Mouse (Mus musculus) embryonic facial prominence, embryonic 15.5 days (tissue): Measurements from ENCODE around the gene Clec2d. TPM values are rescaled to one million over a fixed set of nuclear protein-coding genes. Genes with fewer than 3 reads are reported as not detected.
A peak's percentile ranks its signal among the peaks of the same experiment; 100 is the strongest.

Experiments used
- ATAC-seq: fragments of 200-750 bp; cut with Nextera tagmentation; 2 replicates; pipeline ENCODE4 v1.8.0; 2017; ENCODE audit warnings: low read depth, moderate TSS enrichment; ENCODE audit not compliant: insufficient number of reproducible peaks, low FRiP score, low TSS enrichment
- H3K27ac ChIP-seq: fragments of 300-500 bp; sonication (generic); replicated peaks from 2 replicates; pipeline ENCODE4 v1.5.1; 2015; ENCODE audit warnings: mild to moderate bottlenecking, inconsistent platforms
- H3K27me3 ChIP-seq: fragments of 300-500 bp; sonication (generic); 2 replicates; pipeline ENCODE4 v1.6.1; 2015; ENCODE audit warnings: inconsistent platforms
- H3K36me3 ChIP-seq: fragments of 300-500 bp; sonication (generic); 2 replicates; pipeline ENCODE4 v1.6.1; 2015; ENCODE audit warnings: mild to moderate bottlenecking, inconsistent platforms
- H3K4me1 ChIP-seq: fragments of 300-500 bp; sonication (generic); 2 replicates; pipeline ENCODE4 v1.6.1; 2015; ENCODE audit warnings: inconsistent platforms
- H3K4me2 ChIP-seq: fragments of 300-500 bp; sonication (generic); replicated peaks from 2 replicates; pipeline ENCODE4 v1.6.1; 2015; ENCODE audit warnings: mild to moderate bottlenecking, inconsistent platforms
- H3K4me3 ChIP-seq: fragments of 300-500 bp; sonication (generic); replicated peaks from 2 replicates; pipeline ENCODE4 v1.5.1; 2015; ENCODE audit warnings: mild to moderate bottlenecking, inconsistent platforms
- H3K9ac ChIP-seq: fragments of 300-500 bp; sonication (generic); 2 replicates; pipeline ENCODE4 v1.6.1; 2015; ENCODE audit warnings: inconsistent platforms
- H3K9me3 ChIP-seq: fragments of 300-500 bp; sonication (generic); replicated peaks from 2 replicates; pipeline ENCODE4 v1.6.1; 2016; ENCODE audit warnings: inconsistent platforms
- WGBS: fragments of 180-500 bp; shearing (Covaris S2); methylation state at CpG from one replicate; pipeline ENCODE4 v1.1.7; 2015; 5-methylcytosine and 5-hydroxymethylcytosine counted together
- polyA plus RNA-seq: library from polyadenylated mRNA; unstranded; fragments of >200 nt; fragmentation: Nextera tagmentation; extraction: Ambion mirVana; gene quantifications from 2 replicates; pipeline ENCODE4 v1.2.1, GENCODE M21; 2015

The Clec2d gene
- polyA plus RNA-seq, 1 experiment from 2014 or later, result 0.80 TPM

DNA sequence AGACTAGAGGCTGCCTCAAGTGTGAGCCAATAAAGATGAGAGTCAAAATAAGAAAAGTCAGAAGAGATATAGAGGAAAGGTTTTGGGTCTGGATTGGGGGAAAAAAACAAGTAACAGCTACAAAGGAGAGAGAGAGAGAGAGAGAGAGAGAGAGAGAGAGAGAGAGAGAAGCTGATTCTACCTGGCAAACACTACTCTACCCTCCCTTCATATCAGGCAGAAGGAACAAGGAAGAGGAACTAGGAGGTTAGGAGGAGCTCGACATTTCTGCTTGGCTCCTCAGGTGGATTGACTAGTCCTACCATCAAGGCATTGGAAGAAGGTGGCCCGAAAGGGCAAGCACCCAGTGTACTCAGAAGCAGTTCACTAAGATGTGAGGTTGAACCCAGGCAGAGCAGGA, 33.8 kb downstream of the Clec2d start:
- ATAC-seq, result no peak
- 87% methylated on average over 2 of the region's 2 CpGs for WGBS
- H3K27me3 ChIP-seq, result no peaks in the 10 kb centered on the region
- no peaks in the 10 kb centered on the region for H3K36me3 ChIP-seq
- no peaks in the 10 kb centered on the region for H3K4me1 ChIP-seq
- no peak overlapping the region for H3K27ac ChIP-seq
- no peak overlapping the region for H3K4me2 ChIP-seq
- H3K4me3 ChIP-seq, result no peak overlapping the region
- H3K9me3 ChIP-seq, result no peaks in the 10 kb centered on the region
- H3K9ac ChIP-seq, result no peak overlapping the region

DNA sequence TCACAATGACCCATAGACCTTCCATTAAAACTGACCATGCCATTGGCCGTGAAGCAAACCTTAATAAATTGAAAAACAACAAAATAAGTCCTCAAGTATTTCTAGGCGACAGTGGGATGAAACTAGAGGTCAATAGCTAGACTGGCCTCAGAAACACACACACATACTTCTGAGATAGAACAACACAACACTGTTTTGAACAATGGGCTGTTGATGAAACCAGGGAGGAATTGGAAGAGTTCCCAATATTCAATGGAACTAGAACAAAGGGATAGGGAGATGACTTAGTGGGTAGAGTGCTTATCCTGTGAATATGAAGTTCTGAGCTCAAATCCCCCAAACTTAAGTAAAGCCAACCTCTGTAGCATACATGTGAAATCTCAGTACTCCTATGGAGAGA, 34.6 kb downstream of the Clec2d start:
- no peaks in the 10 kb centered on the region for H3K36me3 ChIP-seq
- no peak overlapping the region for H3K9ac ChIP-seq
- no peaks in the 10 kb centered on the region for H3K27me3 ChIP-seq
- no peaks in the 10 kb centered on the region for H3K4me1 ChIP-seq
- 88% methylated on average over 2 of the region's 2 CpGs for WGBS
- no peak for ATAC-seq
- no peak overlapping the region for H3K4me2 ChIP-seq
- no peaks in the 10 kb centered on the region for H3K9me3 ChIP-seq
- no peak overlapping the region for H3K4me3 ChIP-seq
- no peak overlapping the region for H3K27ac ChIP-seq

DNA sequence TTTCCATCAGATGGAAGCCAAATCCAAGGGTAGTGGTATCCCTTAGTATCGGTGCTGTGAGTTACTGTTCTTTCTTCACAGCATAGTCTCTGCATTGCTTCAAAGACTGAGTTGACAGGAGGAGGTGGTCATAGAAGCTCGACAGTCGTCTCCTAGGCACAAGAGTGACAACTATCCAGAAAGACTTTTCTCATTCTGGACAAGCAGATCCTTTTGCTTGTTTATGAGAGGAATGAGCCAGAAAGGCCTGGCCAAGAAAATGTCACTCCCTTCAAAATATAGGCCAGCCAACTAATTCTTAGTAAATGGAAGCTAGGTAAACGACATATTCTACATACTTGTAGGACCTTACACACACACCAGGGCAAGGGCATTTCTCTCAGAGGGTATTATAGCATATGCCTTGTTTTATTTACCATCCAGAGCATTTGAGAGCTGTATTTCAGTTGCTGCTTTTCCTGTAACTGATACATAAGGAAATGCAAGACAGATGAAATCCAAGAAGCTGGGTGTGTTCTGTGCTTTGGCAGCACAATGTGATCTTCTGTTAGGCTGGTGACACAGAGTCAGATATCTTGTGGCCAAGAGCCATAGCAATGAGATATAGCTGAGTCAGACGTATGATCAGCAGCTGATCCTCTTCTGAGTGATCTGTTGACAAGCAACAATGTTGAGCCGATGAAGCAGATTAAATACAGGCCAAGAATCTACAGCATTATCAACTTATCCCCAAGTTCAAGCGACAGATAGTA, 35.6 kb downstream of the Clec2d start:
- WGBS, result 58% methylated on average over 7 of the region's 7 CpGs
- Histone ChIP-seq H3K4me3 (no peak overlapping the region), H3K4me2 (no peak overlapping the region), H3K9ac (no peak overlapping the region), H3K27ac (peak overlapping the region; percentile 48; the same call in 1 of the 2 replicates), H3K4me1 (no peaks in the 10 kb centered on the region), H3K9me3 (no peaks in the 10 kb centered on the region), H3K36me3 (no peaks in the 10 kb centered on the region), H3K27me3 (no peaks in the 10 kb centered on the region)
- ATAC-seq, result no peak; the same call in 1 of the 2 replicates

DNA sequence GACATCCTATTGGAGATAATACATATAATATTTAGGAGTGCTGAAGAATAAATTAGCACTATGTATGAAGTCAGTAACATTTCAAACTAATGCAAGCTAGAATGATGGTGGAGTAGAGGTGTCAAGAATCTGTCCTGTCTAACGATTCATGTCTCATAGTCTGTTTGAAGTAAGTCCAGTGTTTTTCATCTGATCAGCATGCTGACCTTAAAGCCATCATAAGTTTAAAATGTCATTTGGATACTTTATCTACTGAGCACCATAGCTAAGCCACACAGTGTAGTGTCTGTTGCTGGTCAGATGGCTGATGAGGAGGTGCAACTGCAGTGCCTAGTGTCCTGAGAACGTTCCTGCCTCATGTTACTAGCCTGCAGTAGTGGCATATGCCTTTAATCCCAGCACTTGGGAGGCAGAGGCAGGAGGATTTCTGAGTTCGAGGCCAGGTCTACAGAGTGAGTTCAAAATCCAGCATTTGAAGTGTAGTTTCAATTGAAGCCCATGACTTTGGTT, 36.4 kb downstream of the Clec2d start:
- no peak for ATAC-seq
- Histone ChIP-seq H3K4me2 (no peak overlapping the region), H3K9me3 (no peaks in the 10 kb centered on the region), H3K27me3 (no peaks in the 10 kb centered on the region), H3K9ac (no peak overlapping the region), H3K36me3 (no peaks in the 10 kb centered on the region), H3K4me1 (no peaks in the 10 kb centered on the region), H3K4me3 (no peak overlapping the region), H3K27ac (no peak overlapping the region)
- WGBS, result 79% methylated on average over 3 of the region's 3 CpGs

DNA sequence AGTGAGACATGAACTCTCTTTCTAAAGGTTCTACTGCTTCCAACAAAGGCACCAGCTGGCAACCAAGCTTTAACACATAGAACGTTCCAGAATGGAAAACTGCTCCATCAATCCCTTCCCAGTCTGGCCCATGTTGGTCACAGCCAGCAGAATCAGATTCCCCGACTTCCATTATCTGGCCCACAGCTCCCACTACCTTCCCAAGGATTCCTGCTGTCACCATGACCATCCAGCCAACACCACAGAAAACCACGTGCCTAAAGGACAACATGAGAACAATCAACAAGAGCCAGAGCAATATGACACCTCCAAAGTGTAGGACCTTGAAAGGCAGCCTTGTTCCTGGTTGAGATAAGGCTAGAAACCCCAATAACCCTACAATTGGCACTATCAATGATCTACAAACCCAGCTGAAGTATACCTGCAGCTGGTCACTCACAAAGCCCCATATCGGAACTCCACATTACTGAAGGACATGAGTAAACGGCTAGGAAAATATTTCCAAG, 37.8 kb downstream of the Clec2d start:
- no peak for ATAC-seq
- Histone ChIP-seq H3K27ac (no peak overlapping the region), H3K9me3 (no peaks in the 10 kb centered on the region), H3K9ac (no peak overlapping the region), H3K27me3 (no peaks in the 10 kb centered on the region), H3K36me3 (no peaks in the 10 kb centered on the region), H3K4me2 (no peak overlapping the region), H3K4me3 (no peak overlapping the region), H3K4me1 (no peaks in the 10 kb centered on the region)
- 77% methylated on average over 5 of the region's 5 CpGs for WGBS

DNA sequence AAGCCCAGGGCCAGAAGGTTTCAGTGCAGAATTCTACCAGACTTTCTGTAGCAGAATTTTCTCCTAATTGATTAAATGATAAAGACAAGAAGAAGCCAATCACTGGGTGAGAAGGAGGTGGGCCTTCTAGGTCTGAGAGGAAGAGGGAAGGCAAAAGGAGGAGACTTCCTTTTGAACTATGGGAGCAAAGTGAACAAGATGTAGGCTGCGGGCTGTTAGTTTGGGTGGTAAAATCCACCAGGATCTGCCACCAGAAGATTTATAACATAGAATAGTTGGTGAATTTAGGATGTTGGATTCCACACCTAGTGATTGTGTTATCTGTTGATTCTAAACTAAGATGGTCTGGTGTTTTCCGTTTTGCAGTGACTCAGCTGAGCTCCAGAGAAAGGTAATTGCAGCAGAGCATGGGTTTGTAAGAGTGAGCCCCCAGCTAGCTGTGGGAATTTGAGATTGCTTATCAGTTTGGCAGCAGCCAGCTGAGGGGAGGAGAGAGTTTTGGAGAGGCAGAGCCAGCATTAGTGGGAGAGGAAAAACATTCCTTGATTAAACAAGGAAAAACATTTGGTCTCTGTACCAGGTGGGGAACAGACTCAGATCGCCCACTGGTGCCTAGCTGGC, 39.6 kb downstream of the Clec2d start:
- no peak overlapping the region for H3K9ac ChIP-seq
- no peak overlapping the region for H3K27ac ChIP-seq
- no peak overlapping the region for H3K4me2 ChIP-seq
- H3K4me3 ChIP-seq, result no peak overlapping the region
- ATAC-seq, result no peak
- no peaks in the 10 kb centered on the region for H3K27me3 ChIP-seq
- H3K36me3 ChIP-seq, result no peaks in the 10 kb centered on the region
- H3K4me1 ChIP-seq, result no peaks in the 10 kb centered on the region
- 76% methylated on average over 3 of the region's 3 CpGs for WGBS
- H3K9me3 ChIP-seq, result no peaks in the 10 kb centered on the region

DNA sequence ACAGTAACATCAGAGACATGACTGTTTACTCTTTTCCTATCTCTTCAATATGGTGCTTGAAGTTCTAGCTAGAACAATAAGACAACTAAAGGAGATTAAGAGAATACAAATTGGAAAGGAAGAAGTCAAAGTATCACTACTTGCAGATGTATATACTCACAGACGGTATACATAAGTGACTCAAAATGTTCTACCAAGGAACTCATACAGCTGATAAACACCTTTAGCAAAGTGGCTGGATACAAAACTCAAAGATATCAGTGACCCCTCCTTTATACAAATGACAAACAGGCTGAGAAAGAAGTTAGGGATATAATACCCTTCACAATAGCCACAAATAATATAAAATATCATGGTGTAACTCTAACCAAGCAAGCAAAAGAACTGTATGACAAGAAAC, 40.6 kb downstream of the Clec2d start:
- H3K27me3 ChIP-seq, result no peaks in the 10 kb centered on the region
- no peak for ATAC-seq
- H3K9me3 ChIP-seq, result no peaks in the 10 kb centered on the region
- WGBS, result 92% methylated on average over 1 of the region's 1 CpGs
- H3K27ac ChIP-seq, result no peak overlapping the region
- no peaks in the 10 kb centered on the region for H3K36me3 ChIP-seq
- H3K9ac ChIP-seq, result no peak overlapping the region
- H3K4me2 ChIP-seq, result no peak overlapping the region
- H3K4me1 ChIP-seq, result no peaks in the 10 kb centered on the region
- no peak overlapping the region for H3K4me3 ChIP-seq

DNA sequence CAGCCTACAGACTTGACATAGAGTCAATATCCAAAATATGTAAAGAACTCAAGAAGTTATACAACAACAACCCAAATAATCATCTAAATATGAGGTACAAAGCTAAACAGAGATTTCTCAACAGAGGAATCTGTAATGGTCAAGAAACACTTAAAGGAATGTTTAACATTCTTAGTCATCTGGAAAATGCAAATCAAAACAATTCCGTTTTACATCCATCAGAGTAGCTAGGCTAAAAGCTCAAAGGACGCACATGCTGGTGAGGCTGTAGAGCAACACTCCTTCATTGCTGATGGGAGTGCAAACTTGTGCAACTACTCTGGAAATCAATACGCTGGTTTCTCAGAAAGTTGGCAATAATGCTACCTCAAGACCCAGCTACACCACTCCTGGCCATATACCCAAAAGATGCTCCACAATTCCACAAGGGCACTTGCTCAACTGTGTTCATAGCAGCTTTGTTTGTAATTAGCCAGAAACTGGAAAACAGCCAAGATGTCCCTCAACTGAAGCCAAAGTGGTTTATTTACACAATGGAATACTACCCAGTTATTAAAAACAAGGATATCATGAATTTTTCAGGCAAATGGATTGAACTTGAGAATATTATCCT, 41.9 kb downstream of the Clec2d start:
- no peaks in the 10 kb centered on the region for H3K4me1 ChIP-seq
- H3K27ac ChIP-seq, result no peak overlapping the region
- no peak overlapping the region for H3K9ac ChIP-seq
- WGBS, result 72% methylated on average over 3 of the region's 3 CpGs
- no peak overlapping the region for H3K4me3 ChIP-seq
- no peaks in the 10 kb centered on the region for H3K36me3 ChIP-seq
- H3K9me3 ChIP-seq, result no peaks in the 10 kb centered on the region
- H3K4me2 ChIP-seq, result no peak overlapping the region
- H3K27me3 ChIP-seq, result no peaks in the 10 kb centered on the region
- ATAC-seq, result no peak

DNA sequence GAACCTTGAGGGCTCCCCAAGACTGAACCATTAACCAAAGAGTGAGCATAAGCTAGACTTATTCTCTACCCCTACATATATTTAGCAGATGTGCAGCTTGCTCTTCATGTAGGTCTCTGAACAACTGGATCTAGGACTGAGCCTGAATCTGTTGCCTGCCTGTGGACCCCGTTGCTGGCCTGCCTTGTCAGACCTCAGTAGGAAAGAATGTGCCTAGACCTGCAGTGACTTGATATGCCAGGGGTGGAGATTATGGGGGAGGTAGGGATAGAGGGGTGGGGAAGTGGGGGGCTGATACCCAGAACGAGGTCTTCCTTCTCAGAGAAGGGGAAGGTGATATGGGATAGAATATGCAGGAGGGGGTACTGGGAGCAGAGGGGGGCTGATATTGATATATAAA, 43.2 kb downstream of the Clec2d start:
- Histone ChIP-seq H3K4me2 (no peak overlapping the region), H3K9me3 (no peaks in the 10 kb centered on the region), H3K4me1 (no peaks in the 10 kb centered on the region), H3K27me3 (no peaks in the 10 kb centered on the region), H3K9ac (no peak overlapping the region), H3K27ac (no peak overlapping the region), H3K36me3 (no peaks in the 10 kb centered on the region), H3K4me3 (no peak overlapping the region)
- no peak for ATAC-seq
- 54% methylated on average over 2 of the region's 2 CpGs for WGBS

DNA sequence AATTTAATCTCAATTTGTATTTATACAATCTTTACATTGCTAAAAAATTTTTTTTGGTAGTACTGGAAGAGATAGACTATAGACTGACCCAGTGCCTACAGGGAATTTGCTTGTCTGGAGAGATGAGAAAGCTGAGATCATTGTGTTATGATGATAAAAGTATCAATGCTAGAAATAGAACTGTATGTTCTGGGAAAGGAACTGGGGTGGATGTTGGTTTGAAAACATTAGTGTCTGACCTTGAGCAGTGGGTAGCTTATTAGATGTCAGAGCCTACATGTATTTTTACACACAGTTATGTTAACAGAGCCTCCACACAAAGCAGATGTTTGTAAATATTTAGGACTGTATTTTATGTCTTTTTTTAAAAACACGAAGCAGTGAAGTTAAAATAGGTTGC, 43.7 kb downstream of the Clec2d start:
- H3K27ac ChIP-seq, result no peak overlapping the region
- H3K9me3 ChIP-seq, result no peaks in the 10 kb centered on the region
- H3K4me1 ChIP-seq, result 0 out of 2 replicates have a peak, but pooled peaks cover 4% of the 10 kb centered on the region
- WGBS, result 69% methylated on average over 1 of the region's 1 CpGs
- no peak overlapping the region for H3K9ac ChIP-seq
- ATAC-seq, result no peak
- H3K4me2 ChIP-seq, result no peak overlapping the region
- H3K27me3 ChIP-seq, result no peaks in the 10 kb centered on the region
- H3K4me3 ChIP-seq, result no peak overlapping the region
- no peaks in the 10 kb centered on the region for H3K36me3 ChIP-seq

DNA sequence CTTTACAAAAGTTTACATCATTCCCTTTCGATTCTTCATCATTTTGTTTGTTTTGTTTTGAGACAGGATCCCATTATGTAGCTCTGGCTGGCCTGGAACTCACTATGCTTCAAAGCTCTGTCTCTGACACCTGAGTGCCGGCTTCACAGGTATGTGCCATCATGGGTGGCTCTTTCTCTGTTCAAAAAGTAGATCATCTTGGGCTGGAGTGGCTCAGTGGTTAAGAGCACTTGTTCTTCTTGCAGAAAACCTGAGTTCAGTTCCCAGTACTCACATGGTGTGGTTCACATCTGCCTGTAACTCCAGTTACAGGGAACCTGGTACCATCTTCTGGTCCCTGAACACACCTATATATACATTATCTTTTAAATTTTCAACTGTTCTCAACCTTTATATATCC, 44.7 kb downstream of the Clec2d start:
- 72% methylated on average over 2 of the region's 2 CpGs for WGBS
- Histone ChIP-seq H3K27me3 (no peaks in the 10 kb centered on the region), H3K27ac (no peak overlapping the region), H3K9ac (no peak overlapping the region), H3K9me3 (no peaks in the 10 kb centered on the region), H3K4me2 (no peak overlapping the region), H3K36me3 (no peaks in the 10 kb centered on the region), H3K4me1 (0 out of 2 replicates have a peak, but pooled peaks cover 8% of the 10 kb centered on the region), H3K4me3 (no peak overlapping the region)
- no peak for ATAC-seq
